Mouse (Mus musculus) embryonic facial prominence, embryonic 13.5 days (tissue): Measurements from ENCODE around the gene Gm11568. TPM values are rescaled to one million over a fixed set of nuclear protein-coding genes. Genes with fewer than 3 reads are reported as not detected.
"Not testable (repeated sequence)": the region's sequence is repeated elsewhere in the genome, so short reads cannot be mapped to it uniquely, and the experiment has no call there.

Experiments used
- ATAC-seq: fragments of 200-750 bp; cut with Nextera tagmentation; 2 replicates; pipeline ENCODE4 v1.8.0; 2017; ENCODE audit warnings: low read depth; ENCODE audit not compliant: insufficient number of reproducible peaks, insufficient read depth, low FRiP score, low TSS enrichment
- H3K27ac ChIP-seq: fragments of 300-500 bp; sonication (generic); 2 replicates; pipeline ENCODE4 v1.5.1; 2015; ENCODE audit warnings: moderate library complexity, mild to moderate bottlenecking, inconsistent platforms
- H3K27me3 ChIP-seq: fragments of 300-500 bp; sonication (generic); 2 replicates; pipeline ENCODE4 v1.6.1; 2015; ENCODE audit warnings: mild to moderate bottlenecking, inconsistent platforms
- H3K36me3 ChIP-seq: fragments of 300-500 bp; sonication (generic); 2 replicates; pipeline ENCODE4 v1.6.1; 2015; ENCODE audit warnings: mild to moderate bottlenecking, inconsistent platforms
- H3K4me1 ChIP-seq: fragments of 300-500 bp; sonication (generic); 2 replicates; pipeline ENCODE4 v1.6.1; 2015; ENCODE audit warnings: inconsistent platforms
- H3K4me2 ChIP-seq: fragments of 300-500 bp; sonication (generic); 2 replicates; pipeline ENCODE4 v1.6.1; 2015; ENCODE audit warnings: moderate library complexity, mild to moderate bottlenecking, inconsistent platforms
- H3K4me3 ChIP-seq: fragments of 300-500 bp; sonication (generic); 2 replicates; pipeline ENCODE4 v1.5.1; 2015; ENCODE audit warnings: mild to moderate bottlenecking, inconsistent platforms
- H3K9ac ChIP-seq: fragments of 300-500 bp; sonication (generic); 2 replicates; pipeline ENCODE4 v1.6.1; 2015; ENCODE audit warnings: mild to moderate bottlenecking, inconsistent platforms
- H3K9me3 ChIP-seq: fragments of 300-500 bp; sonication (generic); 2 replicates; pipeline ENCODE4 v1.6.1; 2016; ENCODE audit warnings: inconsistent platforms
- WGBS: fragments of 180-500 bp; shearing (Covaris S2); methylation state at CpG from one replicate; pipeline ENCODE4 v1.1.7; 2015; ENCODE audit warnings: mixed read lengths; 5-methylcytosine and 5-hydroxymethylcytosine counted together
- polyA plus RNA-seq: library from polyadenylated mRNA; unstranded; fragments of >200 nt; fragmentation: Nextera tagmentation; extraction: Ambion mirVana; gene quantifications from 2 replicates; pipeline ENCODE4 v1.2.1, GENCODE M21; 2015

Gene Gm11568
- not detected in 2 replicates for polyA plus RNA-seq

GRCm38 (mm10) chr11:99857617-99858016, at the start of gene Gm11568:
Gene Gm11568, plus strand, starts transcription at chr11:99857917.
- H3K27ac ChIP-seq = no peak within 1 kb of the TSS
- no peak for ATAC-seq

GRCm38 (mm10) chr11:99809792-99810191, 47.9 kb upstream of the Gm11568 start, which contains the start of gene Krtap4-13:
Gene Krtap4-13, minus strand, starts transcription at chr11:99809892.
- H3K27ac ChIP-seq, H3K4me1 ChIP-seq, H3K9ac ChIP-seq, ATAC-seq, H3K27me3 ChIP-seq, H3K36me3 ChIP-seq, H3K4me3 ChIP-seq, H3K9me3 ChIP-seq, H3K4me2 ChIP-seq: not testable (repeated sequence)

More at GRCm38 (mm10) chr11:99857617-99858016, at the start of gene Gm11568:
- Histone ChIP-seq H3K27me3 (no peaks in the 10 kb centered on the region), H3K36me3 (no peaks in the 10 kb centered on the region), H3K4me1 (no peaks in the 10 kb centered on the region), H3K9me3 (no peaks in the 10 kb centered on the region), H3K4me2 (no peak within 1 kb of the TSS), H3K4me3 (no peak within 1 kb of the TSS), H3K9ac (no peak within 1 kb of the TSS)
- WGBS = 88% methylated on average over 2 of the region's 2 CpGs

GRCm38 (mm10) chr11:99815566-99815965, 42.2 kb upstream of the Gm11568 start, which contains the start of gene Gm11564:
Gene Gm11564, minus strand, starts transcription at chr11:99815666.
- not testable (repeated sequence) for ATAC-seq, H3K36me3 ChIP-seq, H3K4me3 ChIP-seq, H3K4me2 ChIP-seq, H3K4me1 ChIP-seq, H3K9ac ChIP-seq, H3K27me3 ChIP-seq, H3K27ac ChIP-seq, H3K9me3 ChIP-seq
- WGBS = 73% methylated on average over 2 of the region's 2 CpGs

- Histone ChIP-seq H3K4me3 (no peak within 1 kb of the TSS), H3K27ac (no peak within 1 kb of the TSS), H3K36me3 (no peaks in the 10 kb centered on the region), H3K4me2 (no peak within 1 kb of the TSS), H3K9me3 (no peaks in the 10 kb centered on the region), H3K4me1 (no peaks in the 10 kb centered on the region), H3K9ac (no peak within 1 kb of the TSS), H3K27me3 (no peaks in the 10 kb centered on the region)
- no peak for ATAC-seq
- WGBS = 77% methylated on average over 1 of the region's 1 CpGs
Measured at GRCm38 (mm10) chr11:99837966-99838365, 19.8 kb upstream of the Gm11568 start, which contains the start of gene 2300003K06Rik. Gene 2300003K06Rik, minus strand, starts transcription at chr11:99838066.

- Histone ChIP-seq H3K9me3 (no peaks in the 10 kb centered on the region), H3K36me3 (no peaks in the 10 kb centered on the region), H3K27me3 (no peaks in the 10 kb centered on the region), H3K27ac (no peak overlapping the region), H3K4me2 (no peak overlapping the region), H3K9ac (no peak overlapping the region), H3K4me3 (no peak overlapping the region), H3K4me1 (no peaks in the 10 kb centered on the region)
- no peak for ATAC-seq
- WGBS = 85% methylated on average over 1 of the region's 1 CpGs
Measured at GRCm38 (mm10) chr11:99842185-99842584, 15.5 kb upstream of the Gm11568 start.

- Histone ChIP-seq H3K4me3 (no peak overlapping the region), H3K27me3 (no peaks in the 10 kb centered on the region), H3K9me3 (no peaks in the 10 kb centered on the region), H3K36me3 (no peaks in the 10 kb centered on the region), H3K4me2 (no peak overlapping the region), H3K4me1 (no peaks in the 10 kb centered on the region), H3K27ac (no peak overlapping the region), H3K9ac (no peak overlapping the region)
- WGBS = 92% methylated on average over 2 of the region's 2 CpGs
- ATAC-seq = no peak
Measured at GRCm38 (mm10) chr11:99846746-99847145, 11.0 kb upstream of the Gm11568 start.

- no peaks in the 10 kb centered on the region for H3K36me3 ChIP-seq
- H3K4me2 ChIP-seq = no peak within 1 kb of the TSS
- H3K9me3 ChIP-seq = no peaks in the 10 kb centered on the region
- no peak within 1 kb of the TSS for H3K9ac ChIP-seq
- H3K4me1 ChIP-seq = no peaks in the 10 kb centered on the region
- H3K4me3 ChIP-seq = no peak within 1 kb of the TSS
- H3K27ac ChIP-seq = no peak within 1 kb of the TSS
- ATAC-seq = no peak
- no peaks in the 10 kb centered on the region for H3K27me3 ChIP-seq
Measured at GRCm38 (mm10) chr11:99851508-99851907, 6.2 kb upstream of the Gm11568 start, which contains the start of gene Krtap4-16. Gene Krtap4-16, minus strand, starts transcription at chr11:99851608.

GRCm38 (mm10) chr11:99854121-99854520, 3.6 kb upstream of the Gm11568 start:
- no peak for ATAC-seq
- no peaks in the 10 kb centered on the region for H3K27me3 ChIP-seq
- no peaks in the 10 kb centered on the region for H3K9me3 ChIP-seq
- H3K36me3 ChIP-seq = no peaks in the 10 kb centered on the region
- no peak overlapping the region for H3K4me2 ChIP-seq
- H3K9ac ChIP-seq = no peak overlapping the region
- H3K4me1 ChIP-seq = no peaks in the 10 kb centered on the region
- 64% methylated on average over 3 of the region's 3 CpGs for whole genome bisulfite sequencing
- no peak overlapping the region for H3K27ac ChIP-seq
- no peak overlapping the region for H3K4me3 ChIP-seq

- 53% methylated on average over 2 of the region's 2 CpGs for WGBS
- no peak overlapping the region for H3K4me3 ChIP-seq
- H3K9ac ChIP-seq = no peak overlapping the region
- no peaks in the 10 kb centered on the region for H3K36me3 ChIP-seq
- H3K4me1 ChIP-seq = no peaks in the 10 kb centered on the region
- ATAC-seq = no peak
- H3K27ac ChIP-seq = no peak overlapping the region
- H3K9me3 ChIP-seq = no peaks in the 10 kb centered on the region
- no peak overlapping the region for H3K4me2 ChIP-seq
- H3K27me3 ChIP-seq = no peaks in the 10 kb centered on the region
Measured at GRCm38 (mm10) chr11:99858761-99859160, 1.0 kb downstream of the Gm11568 start.

GRCm38 (mm10) chr11:99864176-99864575, 6.5 kb downstream of the Gm11568 start, which contains the start of gene Gm11559:
Gene Gm11559, plus strand, starts transcription at chr11:99864476.
- ATAC-seq, H3K4me3 ChIP-seq, H3K27me3 ChIP-seq, H3K4me1 ChIP-seq, H3K9ac ChIP-seq, H3K9me3 ChIP-seq, H3K4me2 ChIP-seq, H3K27ac ChIP-seq, H3K36me3 ChIP-seq: not testable (repeated sequence)
- 58% methylated on average over 1 of the region's 1 CpGs for WGBS

GRCm38 (mm10) chr11:99873089-99873488, 15.4 kb downstream of the Gm11568 start, which contains the start of gene Krtap9-1:
Gene Krtap9-1, plus strand, starts transcription at chr11:99873389.
- not testable (repeated sequence) for H3K4me3 ChIP-seq, H3K9ac ChIP-seq, H3K9me3 ChIP-seq, H3K27me3 ChIP-seq, H3K27ac ChIP-seq, H3K4me2 ChIP-seq, H3K4me1 ChIP-seq, ATAC-seq, H3K36me3 ChIP-seq
- WGBS = 62% methylated on average over 1 of the region's 1 CpGs

- H3K4me1 ChIP-seq, H3K9me3 ChIP-seq, H3K27ac ChIP-seq, H3K36me3 ChIP-seq, H3K4me3 ChIP-seq, ATAC-seq, H3K9ac ChIP-seq, H3K4me2 ChIP-seq, H3K27me3 ChIP-seq: not testable (repeated sequence)
- WGBS = 46% methylated on average over 1 of the region's 1 CpGs
Measured at GRCm38 (mm10) chr11:99878887-99879286, 21.2 kb downstream of the Gm11568 start, which contains the start of gene Gm11567. Gene Gm11567, plus strand, starts transcription at chr11:99879187.
